Mouse (Mus musculus) neural tube, embryonic 15.5 days (tissue): ENCODE data around the gene Gm11214. TPM values are rescaled to one million over a fixed set of nuclear protein-coding genes. Genes with fewer than 3 reads are reported as not detected.

Source experiments
- polyA plus RNA-seq: library from polyadenylated mRNA; unstranded; fragments of >200 nt; fragmentation: Nextera tagmentation; extraction: Ambion mirVana; gene quantifications from 2 replicates; pipeline ENCODE4 v1.2.1, GENCODE M21; 2015

Gene Gm11214
- polyA plus RNA-seq, 1 experiment from 2014 or later, result not detected

Other genes starting within 250 kb of the Gm11214 start
- 5.5 and 5.6 TPM in 2 replicates for gene Whrn, start 167.4 kb downstream of the Gm11214 start, polyA plus RNA-seq
- gene Atp6v1g1, start 118.6 kb downstream of the Gm11214 start, polyA plus RNA-seq, result 402 and 431 TPM in 2 replicates
- 4.9 and 7.0 TPM in 2 replicates for gene Tmem268, start 104.6 kb downstream of the Gm11214 start, polyA plus RNA-seq
- not detected in 2 replicates for gene Gm11213, start 58.1 kb downstream of the Gm11214 start, polyA plus RNA-seq
- gene Tex48, start 41.0 kb downstream of the Gm11214 start, polyA plus RNA-seq, result not detected in 2 replicates
- not detected in 2 replicates for gene Tnfsf15, start 81.7 kb upstream of the Gm11214 start, polyA plus RNA-seq
- 0.24 TPM in 1 of 2 replicates, not detected in the other for gene Tnfsf8, start 198.0 kb upstream of the Gm11214 start, polyA plus RNA-seq